Mouse (Mus musculus): Measurements from ENCODE around the gene Amn1. TPM values are rescaled to one million over a fixed set of nuclear protein-coding genes. Genes with fewer than 3 reads are reported as not detected.
A peak's percentile ranks its signal among the peaks of the same experiment; 100 is the strongest.
"Not testable (repeated sequence)": the region's sequence is repeated elsewhere in the genome, so short reads cannot be mapped to it uniquely, and the experiment has no call there.

Amn1 gene
- total RNA-seq (2021), result 10 to 100 TPM; 28.5 to 30.6 TPM
- long read RNA-seq, experiment 1, transcript Amn1-202 (7 exons, 1,457 nt), result major isoform, 10 of 19 reads
- long read RNA-seq, experiment 1, partial matches to known transcripts, result 1 of 19 reads
- long read RNA-seq, experiment 1, other reads (novel, unspliced or antisense), result 6 of 19 reads
- long read RNA-seq, experiment 2, full-length matches to known transcripts, result 15 of 21 reads
- long read RNA-seq, experiment 2, partial matches to known transcripts, result 0 of 21 reads
- long read RNA-seq, experiment 2, other reads (novel, unspliced or antisense), result 6 of 21 reads

- peak; percentile 91 to 95 for DNase-seq (ENCODE audit: low spot score in 2 of 2)
Observed at GRCm38 (mm10) chr6:149188041-149188924, at the start of gene Amn1. TSS of gene Amn1 (minus strand) at chr6:149188712.

- DNase-seq (ENCODE audit: low spot score in 2 of 2), result no peak
Observed at GRCm38 (mm10) chr6:149236807-149237206, 48.3 kb upstream of the Amn1 start.

- DNase-seq (ENCODE audit: low spot score in 2 of 2), result no peak
Observed at GRCm38 (mm10) chr6:149233918-149234317, 45.4 kb upstream of the Amn1 start.

GRCm38 (mm10) chr6:149224751-149225150 is 36.2 kb upstream of the Amn1 start:
- no peak for DNase-seq (ENCODE audit: low spot score in 2 of 2)

- DNase-seq (ENCODE audit: low spot score in 2 of 2), result no peak
Observed at GRCm38 (mm10) chr6:149221296-149221695, 32.8 kb upstream of the Amn1 start.

GRCm38 (mm10) chr6:149198572-149198971 is 10.1 kb upstream of the Amn1 start:
- DNase-seq (ENCODE audit: low spot score in 2 of 2), result no peak

GRCm38 (mm10) chr6:149197116-149197515 is 8.6 kb upstream of the Amn1 start:
- DNase-seq (ENCODE audit: low spot score in 2 of 2), result no peak

GRCm38 (mm10) chr6:149193276-149193905 is 4.9 kb upstream of the Amn1 start:
- DNase-seq (ENCODE audit: low spot score in 2 of 2), result no peak

GRCm38 (mm10) chr6:149191951-149192350 is 3.4 kb upstream of the Amn1 start:
- DNase-seq (ENCODE audit: low spot score in 2 of 2), result not testable (repeated sequence)

- DNase-seq (ENCODE audit: low spot score in 2 of 2), result no peak
Observed at GRCm38 (mm10) chr6:149189340-149189922, 919 bp upstream of the Amn1 start.

- no peak for DNase-seq (ENCODE audit: low spot score in 2 of 2)
Observed at GRCm38 (mm10) chr6:149188925-149189257, 379 bp upstream of the Amn1 start.

GRCm38 (mm10) chr6:149187371-149187770 is 1.1 kb downstream of the Amn1 start:
- no peak for DNase-seq (ENCODE audit: low spot score in 2 of 2)

GRCm38 (mm10) chr6:149184007-149184406 is 4.5 kb downstream of the Amn1 start:
- DNase-seq (ENCODE audit: low spot score in 2 of 2), result no peak

- no peak for DNase-seq (ENCODE audit: low spot score in 2 of 2)
Observed at GRCm38 (mm10) chr6:149179064-149179463, 9.4 kb downstream of the Amn1 start.

GRCm38 (mm10) chr6:149174932-149175570 is 13.5 kb downstream of the Amn1 start:
- no peak for DNase-seq (ENCODE audit: low spot score in 2 of 2)

- DNase-seq (ENCODE audit: low spot score in 2 of 2), result no peak
Observed at GRCm38 (mm10) chr6:149173831-149174625, 14.5 kb downstream of the Amn1 start.

- DNase-seq (ENCODE audit: low spot score in 2 of 2), result not testable (repeated sequence)
Observed at GRCm38 (mm10) chr6:149169965-149170364, 18.5 kb downstream of the Amn1 start.

GRCm38 (mm10) chr6:149168436-149168835 is 20.1 kb downstream of the Amn1 start:
- no peak for DNase-seq (ENCODE audit: low spot score in 2 of 2)

- no peak for DNase-seq (ENCODE audit: low spot score in 2 of 2)
Observed at GRCm38 (mm10) chr6:149167672-149168071, 20.8 kb downstream of the Amn1 start.

GRCm38 (mm10) chr6:149167038-149167437 is 21.5 kb downstream of the Amn1 start:
- not testable (repeated sequence) for DNase-seq (ENCODE audit: low spot score in 2 of 2)

Data from left cerebral cortex, adult 18-20 months (tissue).